Mouse (Mus musculus) embryonic fibroblast, embryonic 13.5 days (primary cell): ENCODE data around the gene E2f4.

ENCODE experiments used
- CTCF ChIP-seq: IDR thresholded peaks from 2 replicates; pipeline ENCODE4 v1.5.1; 2011; ENCODE audit warnings: mild to moderate bottlenecking, control low read depth, low read length, moderate library complexity, borderline replicate concordance; ENCODE audit not compliant: insufficient read depth
- POLR2A ChIP-seq: IDR thresholded peaks from 2 replicates; pipeline ENCODE4 v1.6.1; 2011; ENCODE audit warnings: low read depth, mild to moderate bottlenecking, control low read depth, low read length, moderate library complexity

DNA sequence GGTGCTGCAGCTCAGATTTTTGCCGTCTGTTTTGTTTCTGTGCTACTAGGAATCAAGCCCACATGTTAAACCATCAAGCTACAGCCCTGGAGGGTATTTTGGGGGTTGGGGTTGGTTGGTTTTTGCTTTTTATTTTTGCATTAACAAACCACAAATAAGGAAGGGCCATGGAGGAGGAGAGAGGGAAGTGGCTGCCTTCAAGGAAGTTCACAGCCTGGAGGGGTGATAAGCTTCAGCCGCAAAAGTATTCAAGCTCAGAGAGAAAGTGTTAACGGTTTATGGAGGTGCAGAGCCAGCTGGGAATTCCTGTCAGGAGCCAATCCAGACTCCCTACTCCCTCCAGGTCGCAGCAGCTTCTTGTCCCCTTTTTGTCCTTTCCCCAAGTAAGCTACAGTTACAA, 41.5 kb downstream of the E2f4 start:
- TF ChIP-seq POLR2A: no peak
- no peak for TF ChIP-seq CTCF
